Mouse (Mus musculus): ENCODE measurements around the gene Cplx1. TPM values are rescaled to one million over a fixed set of nuclear protein-coding genes. Genes with fewer than 3 reads are reported as not detected.
A peak's percentile ranks its signal among the peaks of the same experiment; 100 is the strongest.

The Cplx1 gene
- 0.25 and 0.29 TPM in 2 replicates for polyA plus RNA-seq (2012; rRNA removed)

DNA sequence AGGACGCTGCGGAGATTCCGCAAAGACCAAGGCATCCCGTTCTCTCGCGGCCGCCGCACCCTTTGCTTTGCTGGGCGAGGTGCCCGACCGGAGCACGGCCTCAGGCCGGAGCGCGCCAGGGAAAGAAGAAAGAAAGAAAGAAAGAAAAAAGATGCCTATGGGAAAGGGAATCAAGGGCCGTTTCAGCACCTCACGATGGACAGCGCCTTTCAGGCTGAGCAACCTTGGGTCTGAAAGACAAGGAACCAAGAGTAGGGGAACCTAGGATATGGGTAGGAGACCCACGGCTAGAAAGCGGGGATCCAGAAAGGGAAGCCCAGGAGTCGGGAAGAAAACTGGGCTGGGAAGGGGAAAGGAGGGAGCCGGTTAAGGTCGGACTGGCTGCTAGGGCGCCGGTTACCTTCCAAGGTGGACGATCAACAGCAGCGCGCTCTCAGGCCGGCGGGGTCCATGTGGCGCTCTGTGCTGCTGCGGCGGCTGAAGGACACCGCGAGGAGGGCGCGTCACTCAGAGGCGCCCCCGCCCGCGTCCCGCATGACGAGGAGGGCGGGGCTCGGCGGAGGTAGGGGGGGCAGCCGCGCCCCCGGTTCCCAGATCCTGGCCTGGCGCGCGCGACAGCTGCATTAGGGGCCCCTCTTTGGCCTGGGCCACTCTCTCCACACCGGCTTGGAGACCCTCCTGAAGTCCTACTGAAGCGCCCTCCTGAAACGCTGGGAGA, at the start of gene Cplx1:
Gene Cplx1 (minus strand): TSS at position 536 of the 718 bp plus-strand sequence.
- Histone ChIP-seq H3K4me3 (ENCODE audit: low read depth, low read length) (peak within 1 kb of the TSS; percentile 3; the same call in 1 of the 2 replicates), H3K27me3 (ENCODE audit: control insufficient read depth, insufficient read depth, low read length) (peaks cover 15% of the 10 kb centered on the region), H3K27ac (ENCODE audit: insufficient read depth, low read depth, low read length) (no peak within 1 kb of the TSS), H3K36me3 (ENCODE audit: control insufficient read depth, insufficient read depth, low read length) (no peaks in the 10 kb centered on the region), H3K4me1 (ENCODE audit: control insufficient read depth, insufficient read depth, insufficient read length, low read length) (no peaks in the 10 kb centered on the region)
- WGBS: 4% methylated on average over 56 of the region's 56 CpGs
- TF ChIP-seq POLR2A (IDR thresholded peaks at IDR 0.05; ENCODE audit: low read depth, low read length) (no peak), CTCF (IDR thresholded peaks at IDR 0.05; ENCODE audit: extremely low read depth, insufficient read length, insufficient replicate concordance, low read depth, low read length) (no peak)

DNA sequence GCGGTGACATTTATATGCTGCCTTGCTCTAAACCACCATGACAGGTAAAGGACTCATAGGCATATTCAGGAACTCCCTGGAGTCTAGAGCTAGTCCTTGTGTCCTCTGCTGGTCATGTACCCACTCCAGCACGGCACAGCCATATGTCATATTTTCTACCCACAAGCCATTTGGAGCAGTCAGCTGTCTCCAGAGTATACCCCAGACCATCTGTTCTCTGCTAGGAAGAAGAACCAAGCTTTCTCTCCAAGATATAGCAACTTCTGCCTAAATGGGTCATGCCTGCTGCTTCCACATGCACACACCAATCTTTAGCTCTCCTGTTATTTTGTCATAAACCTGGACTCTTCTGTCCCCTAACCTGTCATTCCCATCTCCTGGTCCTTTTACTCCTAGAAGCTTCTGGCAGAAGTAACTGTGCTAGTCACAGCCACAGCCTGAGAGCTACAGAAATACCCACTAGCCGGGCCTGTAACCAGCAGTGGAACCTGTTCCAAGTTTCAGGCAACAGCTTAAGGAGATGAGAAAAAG, 31.6 kb upstream of the Cplx1 start:
- WGBS: 88% methylated on average over 3 of the region's 3 CpGs
- Histone ChIP-seq H3K27me3 (ENCODE audit: control insufficient read depth, insufficient read depth, low read length) (no peaks in the 10 kb centered on the region), H3K4me1 (ENCODE audit: control insufficient read depth, insufficient read depth, insufficient read length, low read length) (no peaks in the 10 kb centered on the region), H3K27ac (ENCODE audit: insufficient read depth, low read depth, low read length) (no peak overlapping the region), H3K4me3 (ENCODE audit: low read depth, low read length) (no peak overlapping the region), H3K36me3 (ENCODE audit: control insufficient read depth, insufficient read depth, low read length) (peaks cover 80% of the 10 kb centered on the region)
- TF ChIP-seq CTCF (IDR thresholded peaks at IDR 0.05; ENCODE audit: extremely low read depth, insufficient read length, insufficient replicate concordance, low read depth, low read length) (no peak), POLR2A (IDR thresholded peaks at IDR 0.05; ENCODE audit: low read depth, low read length) (no peak)

DNA sequence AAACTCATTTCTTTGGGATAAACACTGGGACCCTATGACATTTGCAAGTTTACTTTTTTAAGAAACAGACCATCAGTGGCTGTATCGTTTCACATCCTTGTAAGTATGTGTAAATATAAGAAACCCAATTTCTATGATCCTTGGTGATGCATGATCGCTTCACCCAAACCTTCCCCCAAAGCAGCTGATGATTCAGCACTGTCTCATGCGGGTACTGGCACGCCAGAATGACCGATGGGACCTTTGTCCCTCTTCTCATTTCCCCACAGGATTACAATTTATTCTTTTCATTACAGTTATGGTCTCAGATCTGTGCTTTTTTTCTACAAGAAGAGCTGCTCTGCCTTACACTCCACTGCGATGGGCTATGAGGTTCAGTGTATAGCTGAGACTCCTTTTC, 23.2 kb upstream of the Cplx1 start:
- WGBS: 82% methylated on average over 6 of the region's 6 CpGs
- H3K36me3 ChIP-seq (ENCODE audit: control insufficient read depth, insufficient read depth, low read length): peaks cover 89% of the 10 kb centered on the region
- no peak overlapping the region for H3K4me3 ChIP-seq (ENCODE audit: low read depth, low read length)
- H3K4me1 ChIP-seq (ENCODE audit: control insufficient read depth, insufficient read depth, insufficient read length, low read length): no peaks in the 10 kb centered on the region; the same call in none of the 2 replicates
- no peak for TF ChIP-seq CTCF (IDR thresholded peaks at IDR 0.05; ENCODE audit: extremely low read depth, insufficient read length, insufficient replicate concordance, low read depth, low read length)
- no peak overlapping the region for H3K27ac ChIP-seq (ENCODE audit: insufficient read depth, low read depth, low read length)
- H3K27me3 ChIP-seq (ENCODE audit: control insufficient read depth, insufficient read depth, low read length): no peaks in the 10 kb centered on the region

DNA sequence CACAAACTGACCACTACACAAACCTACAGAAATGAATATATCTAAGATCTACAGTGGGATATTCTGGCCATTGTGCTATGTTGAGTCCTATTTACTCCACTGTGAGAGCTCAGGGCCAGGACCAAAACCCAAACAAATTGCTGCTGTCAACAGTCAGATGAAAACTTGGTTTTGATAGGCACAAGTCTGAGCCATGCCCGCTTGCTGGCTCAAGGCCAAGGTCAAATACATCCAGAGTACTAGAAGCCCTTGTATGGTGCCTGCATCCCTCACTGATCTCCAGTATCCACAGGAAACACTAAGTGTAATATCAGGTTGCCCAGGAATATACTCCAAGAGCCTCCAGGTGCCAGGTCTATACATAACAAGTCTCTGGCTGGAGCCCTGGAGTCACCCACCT, 21.2 kb upstream of the Cplx1 start:
- Histone ChIP-seq H3K36me3 (ENCODE audit: control insufficient read depth, insufficient read depth, low read length) (peaks cover 78% of the 10 kb centered on the region), H3K27ac (ENCODE audit: insufficient read depth, low read depth, low read length) (no peak overlapping the region), H3K4me3 (ENCODE audit: low read depth, low read length) (no peak overlapping the region), H3K27me3 (ENCODE audit: control insufficient read depth, insufficient read depth, low read length) (no peaks in the 10 kb centered on the region), H3K4me1 (ENCODE audit: control insufficient read depth, insufficient read depth, insufficient read length, low read length) (no peaks in the 10 kb centered on the region; the same call in none of the 2 replicates)
- WGBS: 77% methylated on average over 1 of the region's 1 CpGs
- no peak for TF ChIP-seq POLR2A (IDR thresholded peaks at IDR 0.05; ENCODE audit: low read depth, low read length)
- TF ChIP-seq CTCF (IDR thresholded peaks at IDR 0.05; ENCODE audit: extremely low read depth, insufficient read length, insufficient replicate concordance, low read depth, low read length): no peak

DNA sequence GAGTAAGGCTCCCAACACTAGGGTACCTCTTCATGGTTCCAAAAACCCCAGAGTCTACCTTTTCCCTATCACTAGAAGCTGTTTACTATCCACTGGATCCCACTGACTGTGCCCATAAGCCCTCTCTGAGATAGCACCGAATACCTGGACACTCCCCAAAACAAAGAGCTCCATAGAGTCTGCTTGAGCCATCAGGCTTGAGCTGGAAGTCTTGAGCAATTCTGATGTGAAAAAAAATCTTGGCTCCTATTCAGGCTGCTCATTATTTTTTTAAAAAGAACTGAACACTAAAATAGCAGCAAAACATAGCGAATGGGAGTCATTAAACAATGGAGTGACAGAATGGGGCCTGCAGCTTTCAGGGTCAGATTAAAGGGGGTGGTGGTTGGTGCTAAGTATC, 17.3 kb upstream of the Cplx1 start:
- H3K27me3 ChIP-seq (ENCODE audit: control insufficient read depth, insufficient read depth, low read length): no peaks in the 10 kb centered on the region
- WGBS: 85% methylated on average over 2 of the region's 2 CpGs
- H3K36me3 ChIP-seq (ENCODE audit: control insufficient read depth, insufficient read depth, low read length): peaks cover 45% of the 10 kb centered on the region
- TF ChIP-seq CTCF (IDR thresholded peaks at IDR 0.05; ENCODE audit: extremely low read depth, insufficient read length, insufficient replicate concordance, low read depth, low read length) (no peak), POLR2A (IDR thresholded peaks at IDR 0.05; ENCODE audit: low read depth, low read length) (no peak)
- no peak overlapping the region for H3K27ac ChIP-seq (ENCODE audit: insufficient read depth, low read depth, low read length)
- H3K4me1 ChIP-seq (ENCODE audit: control insufficient read depth, insufficient read depth, insufficient read length, low read length): no peaks in the 10 kb centered on the region; the same call in none of the 2 replicates
- H3K4me3 ChIP-seq (ENCODE audit: low read depth, low read length): no peak overlapping the region

DNA sequence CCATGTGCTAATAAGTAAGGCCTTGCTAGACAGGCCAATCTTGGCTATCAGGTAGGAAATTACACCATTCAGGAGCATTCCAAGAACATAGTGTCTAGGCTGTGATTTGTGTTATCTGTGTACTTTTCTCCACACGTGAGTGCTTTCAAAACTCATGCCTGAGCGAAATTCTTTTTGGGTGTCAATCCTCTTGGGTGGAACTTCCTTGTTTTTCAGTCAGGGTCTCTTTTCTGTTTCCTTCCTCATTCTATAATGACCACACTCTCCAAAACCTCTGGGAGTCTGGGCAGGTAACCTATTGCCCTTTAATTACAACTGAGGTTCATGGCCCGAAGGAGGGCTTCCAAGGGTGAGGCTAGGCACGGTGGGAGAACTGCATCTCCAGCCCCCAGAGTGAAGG, 16.7 kb upstream of the Cplx1 start:
- TF ChIP-seq POLR2A (IDR thresholded peaks at IDR 0.05; ENCODE audit: low read depth, low read length) (no peak), CTCF (IDR thresholded peaks at IDR 0.05; ENCODE audit: extremely low read depth, insufficient read length, insufficient replicate concordance, low read depth, low read length) (no peak)
- H3K36me3 ChIP-seq (ENCODE audit: control insufficient read depth, insufficient read depth, low read length): peaks cover 40% of the 10 kb centered on the region
- WGBS: 83% methylated on average over 4 of the region's 4 CpGs
- no peaks in the 10 kb centered on the region for H3K27me3 ChIP-seq (ENCODE audit: control insufficient read depth, insufficient read depth, low read length)
- H3K27ac ChIP-seq (ENCODE audit: insufficient read depth, low read depth, low read length): no peak overlapping the region
- no peak overlapping the region for H3K4me3 ChIP-seq (ENCODE audit: low read depth, low read length)
- H3K4me1 ChIP-seq (ENCODE audit: control insufficient read depth, insufficient read depth, insufficient read length, low read length): no peaks in the 10 kb centered on the region; the same call in 1 of the 2 replicates

DNA sequence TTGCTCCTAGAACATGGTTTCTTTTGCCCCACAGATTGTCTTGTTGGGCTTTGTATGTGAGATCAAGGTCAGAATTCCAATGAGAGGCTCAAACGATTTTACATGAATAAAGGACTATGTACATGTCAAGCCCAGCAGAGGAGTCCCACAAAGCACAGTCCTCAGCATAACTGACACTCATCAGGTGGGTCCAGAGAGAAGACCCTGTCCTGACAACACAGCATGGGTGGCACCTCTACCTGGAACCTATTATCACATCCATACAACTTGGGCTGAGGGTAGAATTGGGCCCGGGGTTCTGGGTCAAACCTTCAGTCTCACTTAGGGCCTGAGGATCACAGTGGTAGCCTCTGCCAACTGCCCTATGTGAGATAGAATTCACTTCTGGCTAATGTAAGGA, 15.6 kb upstream of the Cplx1 start:
- H3K4me3 ChIP-seq (ENCODE audit: low read depth, low read length): no peak overlapping the region
- TF ChIP-seq POLR2A (IDR thresholded peaks at IDR 0.05; ENCODE audit: low read depth, low read length) (no peak), CTCF (IDR thresholded peaks at IDR 0.05; ENCODE audit: extremely low read depth, insufficient read length, insufficient replicate concordance, low read depth, low read length) (no peak)
- 77% methylated on average over 2 of the region's 2 CpGs for WGBS
- H3K36me3 ChIP-seq (ENCODE audit: control insufficient read depth, insufficient read depth, low read length): peaks cover 29% of the 10 kb centered on the region
- no peak overlapping the region for H3K27ac ChIP-seq (ENCODE audit: insufficient read depth, low read depth, low read length)
- no peaks in the 10 kb centered on the region for H3K27me3 ChIP-seq (ENCODE audit: control insufficient read depth, insufficient read depth, low read length)
- H3K4me1 ChIP-seq (ENCODE audit: control insufficient read depth, insufficient read depth, insufficient read length, low read length): no peaks in the 10 kb centered on the region; the same call in 1 of the 2 replicates
